Mouse (Mus musculus) CD4-positive helper T cell, adult 2 months (primary cell): Measurements from ENCODE around the gene Sorcs1.
A peak's percentile ranks its signal among the peaks of the same experiment; 100 is the strongest.

Experiments
- DNase-seq: peaks from one replicate; pipeline ENCODE4 v3.0.0-alpha.2; 2012; ENCODE audit warnings: low read depth, missing footprints, low spot score

Gene Sorcs1

DNA sequence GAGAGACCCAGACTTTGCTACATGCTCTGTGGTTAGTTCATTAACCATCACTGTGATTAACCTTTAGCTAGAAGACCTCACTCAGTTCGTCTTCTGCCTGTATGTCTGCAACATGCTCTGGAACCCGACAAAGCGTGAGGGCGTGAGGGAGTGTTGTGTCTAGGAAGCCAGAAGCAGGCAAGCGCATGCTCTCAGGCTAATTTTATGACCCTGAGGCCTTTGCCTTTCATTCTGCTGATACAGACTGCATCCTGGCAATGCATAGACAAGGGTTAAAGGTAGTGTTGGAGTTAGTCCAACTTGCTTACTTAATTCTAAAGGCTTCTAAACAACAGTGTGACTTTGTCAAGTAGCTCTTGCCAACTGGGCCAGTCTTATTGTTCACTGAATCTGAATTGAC is 458.0 kb downstream of the Sorcs1 start:
- no peak for DNase-seq

DNA sequence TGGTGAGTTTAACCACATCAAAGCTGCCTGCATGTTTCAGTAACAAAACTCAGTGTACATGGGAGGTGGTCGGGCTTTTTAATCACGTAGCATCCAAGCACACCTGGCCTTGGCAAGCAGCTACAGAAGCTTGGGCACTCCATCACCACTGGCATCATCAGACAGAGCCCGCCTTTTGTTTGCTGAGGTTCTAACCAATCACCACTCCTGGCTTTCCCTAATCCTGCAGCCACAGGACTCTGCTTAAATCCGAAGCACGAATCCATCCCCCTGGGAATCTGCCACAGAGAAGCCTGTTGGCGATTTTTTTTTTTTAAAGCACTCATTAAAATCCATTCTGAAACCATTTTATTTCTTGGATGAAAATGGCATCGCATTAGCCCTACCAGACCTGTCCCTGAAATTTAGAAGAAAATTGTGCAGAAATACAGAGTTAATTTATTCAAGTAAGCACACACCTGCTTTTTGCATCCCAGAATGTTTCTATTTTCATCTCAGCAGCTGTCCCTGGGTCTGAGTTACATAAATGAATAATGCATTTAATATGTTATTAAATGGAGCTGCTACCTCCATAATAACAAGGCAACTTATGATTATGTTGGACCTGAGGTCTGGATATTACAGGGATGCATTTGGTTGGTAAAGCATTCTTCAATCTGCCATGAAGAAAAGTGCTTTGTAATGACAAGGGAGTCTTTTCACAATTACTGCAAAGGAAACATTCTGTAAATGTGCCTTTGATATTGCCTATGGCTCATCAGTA is 463.8 kb downstream of the Sorcs1 start:
- DNase-seq, result no peak

DNA sequence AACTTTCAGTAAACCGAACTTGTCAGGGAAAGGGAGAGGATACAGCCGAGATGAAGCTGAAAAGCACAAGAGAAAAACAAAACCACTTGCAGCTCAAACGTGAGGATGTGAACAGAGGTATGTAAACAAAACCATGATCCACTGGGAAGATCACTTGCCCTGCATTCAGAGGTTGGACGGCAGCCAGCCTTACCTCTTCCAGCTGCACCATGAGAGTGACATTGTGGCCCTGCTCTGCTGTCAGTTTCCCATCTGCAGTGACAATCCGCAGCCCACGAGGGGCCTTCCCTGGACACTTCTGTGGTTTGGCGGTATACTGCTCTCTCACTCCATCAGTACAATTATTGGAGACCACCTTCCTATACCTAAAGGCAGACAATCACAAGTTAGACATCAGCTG is 468.0 kb downstream of the Sorcs1 start:
- no peak for DNase-seq

DNA sequence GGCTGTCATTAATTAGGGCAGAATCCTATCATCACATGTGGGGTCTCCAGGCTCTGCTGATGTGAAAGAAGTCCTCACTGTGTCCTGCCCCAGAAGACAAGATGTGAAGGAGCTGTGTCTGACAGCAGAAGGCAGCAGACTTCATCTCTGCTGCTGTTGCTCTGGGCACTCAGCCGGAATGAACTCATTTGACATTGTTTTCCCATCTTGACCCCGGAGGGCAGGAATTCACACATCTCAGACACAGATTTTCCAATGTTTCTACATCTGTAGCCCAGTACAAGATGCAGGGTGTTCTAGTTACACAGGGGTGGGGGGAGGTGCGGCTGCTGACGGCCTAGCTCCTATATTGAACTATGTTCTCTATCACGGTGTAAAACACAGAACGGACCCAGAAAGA is 474.1 kb downstream of the Sorcs1 start:
- no peak for DNase-seq

DNA sequence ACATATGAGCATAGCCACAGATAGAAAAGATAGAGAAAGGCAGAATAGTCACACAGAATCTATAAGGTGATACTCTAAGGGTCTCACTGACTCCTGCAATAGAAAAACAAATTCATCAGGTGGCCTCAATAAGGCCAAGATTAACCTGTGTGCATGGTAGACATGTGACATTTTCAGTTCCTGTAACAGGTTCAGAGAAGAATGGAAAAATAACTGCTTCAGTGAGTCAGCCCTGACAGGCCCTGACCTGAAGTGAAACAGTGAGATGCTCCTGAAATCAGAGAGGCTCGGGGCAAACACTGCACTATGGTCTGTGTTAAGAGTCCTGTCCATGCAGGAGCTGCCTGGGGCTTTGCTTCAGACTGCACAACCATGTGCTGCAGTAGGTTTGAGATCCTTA is 481.9 kb downstream of the Sorcs1 start:
- DNase-seq, result no peak

DNA sequence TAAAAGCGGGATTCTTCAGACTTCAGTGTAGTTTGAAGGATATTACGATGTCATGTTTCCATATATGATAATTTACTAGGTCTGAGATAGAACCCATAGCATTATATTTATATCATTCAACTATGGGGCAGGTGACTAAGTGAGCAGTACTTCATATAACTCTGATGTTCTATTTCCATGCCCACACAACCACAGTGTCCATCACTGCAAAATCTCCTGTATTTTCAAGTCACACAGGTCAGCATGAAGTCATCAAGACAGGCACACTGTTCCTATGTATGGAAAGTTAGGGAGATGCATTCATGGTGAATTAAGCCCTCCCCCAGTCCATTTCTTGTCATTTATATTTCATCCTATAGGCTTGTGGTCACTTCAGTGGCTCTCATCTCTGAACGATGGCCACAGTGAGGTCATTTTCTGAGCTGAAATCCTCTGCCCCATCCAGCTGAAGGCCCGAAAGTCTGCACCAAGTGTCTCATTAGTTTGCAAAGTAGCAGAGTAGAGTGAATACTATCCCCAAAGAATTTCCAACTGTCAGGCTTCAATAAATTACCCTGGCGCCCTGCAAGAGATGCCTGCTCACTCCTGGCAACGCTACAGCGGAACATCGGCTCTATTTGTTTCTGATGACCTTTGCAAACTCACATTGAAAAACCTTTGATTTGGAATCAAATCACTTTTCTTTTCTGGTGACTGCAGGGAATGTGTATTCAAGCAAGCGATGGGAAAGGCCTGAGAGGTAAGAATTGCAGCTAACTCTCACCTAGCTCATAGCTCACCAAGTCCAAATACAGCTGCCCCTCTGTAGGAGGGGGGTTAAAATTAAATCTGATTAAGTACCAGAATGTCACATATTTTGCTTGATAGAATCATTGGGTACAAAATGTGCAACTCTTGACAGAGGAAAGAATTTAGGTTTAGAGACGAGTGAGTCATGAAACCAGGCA is 492.4 kb downstream of the Sorcs1 start:
- no peak for DNase-seq

DNA sequence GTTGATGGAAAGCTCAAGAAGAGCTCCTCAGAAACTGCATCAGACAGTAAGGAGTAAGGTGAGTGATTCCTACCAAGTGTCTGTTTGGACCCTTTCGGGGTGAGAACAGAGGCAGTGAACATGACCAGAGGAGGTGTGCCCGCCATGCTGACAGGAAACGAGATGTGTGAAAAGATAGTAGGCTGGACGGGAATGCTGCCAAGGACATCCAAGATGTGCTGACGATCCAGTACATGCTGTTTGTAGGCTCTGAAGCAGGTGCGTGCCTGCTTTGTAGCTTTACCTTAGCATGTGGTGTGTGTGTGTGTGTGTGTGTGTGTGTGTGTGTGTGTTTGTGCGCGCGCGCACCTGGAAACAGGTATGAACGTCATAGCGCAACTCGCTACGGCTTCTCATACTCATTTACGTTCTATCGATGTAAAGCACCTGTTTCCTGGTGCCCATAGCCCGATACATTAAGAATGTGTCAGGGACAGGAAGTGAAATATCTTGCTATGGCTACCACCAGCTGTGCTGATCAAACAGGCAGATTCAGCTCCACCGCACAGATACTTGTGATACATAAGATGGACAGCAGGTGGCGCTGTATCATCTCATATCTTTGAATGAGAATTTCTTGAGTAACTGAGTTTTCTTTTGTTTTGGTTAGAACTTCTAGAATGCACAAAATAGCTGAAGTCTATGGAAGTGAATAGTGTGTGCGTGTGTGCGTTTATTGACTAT is 493.4 kb downstream of the Sorcs1 start:
- peak; percentile 2 for DNase-seq

DNA sequence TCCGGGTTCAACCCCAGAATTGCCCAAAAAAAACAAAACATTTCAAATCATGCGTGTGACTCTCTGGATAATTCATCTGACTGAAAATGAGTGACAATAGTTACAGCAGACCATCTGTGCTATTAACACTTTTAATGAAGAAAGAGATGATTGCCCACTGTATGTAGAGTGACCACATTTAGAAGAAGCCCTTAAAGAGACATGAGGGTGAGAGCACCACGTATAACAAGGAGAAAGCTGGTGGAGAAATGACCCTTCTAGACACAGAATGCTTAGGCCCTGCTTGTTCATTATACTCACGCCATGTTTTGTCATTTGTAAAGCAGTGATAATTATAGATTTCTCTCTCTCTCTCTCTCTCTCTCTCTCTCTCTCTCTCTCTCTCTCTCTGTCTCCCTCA is 499.6 kb downstream of the Sorcs1 start:
- no peak for DNase-seq

DNA sequence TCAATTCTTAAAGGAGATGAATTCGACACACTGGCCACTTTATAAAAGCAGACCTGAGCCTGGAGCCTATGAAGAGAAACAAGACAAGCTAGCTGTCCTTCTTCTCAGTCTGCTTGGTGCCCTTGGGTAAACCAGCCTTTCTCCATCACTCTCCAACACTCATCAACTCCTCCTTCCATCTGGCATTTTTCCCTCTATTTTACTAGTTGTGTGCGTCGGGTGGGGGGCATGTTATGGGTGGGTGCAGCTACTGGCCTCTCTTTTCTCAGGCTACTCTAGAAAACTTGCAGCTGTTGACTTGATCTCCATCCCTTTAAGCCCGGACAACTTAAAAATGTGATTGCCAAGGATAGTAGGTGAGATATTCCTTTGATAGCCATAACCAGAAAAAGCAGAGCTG is 500.3 kb downstream of the Sorcs1 start:
- no peak for DNase-seq

DNA sequence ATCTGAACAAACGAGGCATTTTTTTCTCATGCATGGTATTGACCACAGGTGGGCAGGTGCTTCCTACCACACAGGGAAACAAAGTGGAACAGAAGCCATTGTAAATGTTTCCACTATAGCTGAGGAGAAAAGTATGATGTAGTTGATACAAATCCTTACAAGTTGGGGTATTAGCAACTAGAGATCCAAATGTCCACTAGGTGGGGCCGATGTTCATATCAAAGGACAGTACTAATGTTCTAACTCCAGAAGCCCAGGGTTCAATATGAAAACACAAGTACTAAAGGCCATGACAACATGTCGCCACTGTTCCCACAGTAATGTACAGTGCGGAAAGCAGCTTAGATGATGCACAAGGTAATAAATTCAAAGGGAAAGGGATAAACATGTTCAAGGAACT is 506.6 kb downstream of the Sorcs1 start:
- no peak for DNase-seq

DNA sequence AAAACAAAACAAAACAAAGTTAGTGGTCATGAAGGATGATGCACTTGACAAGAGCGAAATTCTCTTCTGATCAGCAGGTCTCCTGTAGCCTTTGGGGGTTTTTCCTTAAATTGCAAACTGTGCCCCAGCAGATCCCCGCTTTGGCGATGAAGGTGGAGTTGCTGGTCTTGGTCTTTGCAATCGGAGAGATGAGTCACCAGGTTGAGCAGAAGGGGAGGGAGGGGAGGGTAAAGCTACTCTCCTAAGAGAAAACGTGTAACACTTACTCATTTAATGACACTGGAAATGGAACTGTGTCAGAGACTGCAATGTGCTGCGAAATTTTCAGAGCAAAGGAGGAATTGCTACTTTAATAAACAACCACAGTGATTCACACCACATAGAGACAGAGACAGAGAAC is 527.3 kb downstream of the Sorcs1 start:
- no peak for DNase-seq

DNA sequence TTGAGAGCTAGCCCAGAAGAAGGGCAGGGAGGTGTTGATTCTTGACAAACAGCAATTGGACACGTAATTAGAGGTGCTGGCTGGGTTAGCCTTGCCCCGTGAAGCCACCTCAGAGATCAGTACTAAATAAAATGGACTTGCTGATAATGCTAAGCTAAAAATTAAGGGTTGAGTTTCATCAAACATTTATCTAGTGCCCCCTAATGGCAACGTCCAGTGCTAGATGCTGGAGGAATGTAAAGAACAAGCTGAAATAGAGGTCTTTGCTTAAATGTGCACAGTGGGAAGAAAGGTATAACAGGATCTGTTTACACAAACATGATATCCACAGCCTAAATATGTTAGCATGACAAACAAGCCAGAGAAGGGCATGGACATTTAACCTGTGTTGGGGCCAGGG is 532.5 kb downstream of the Sorcs1 start:
- no peak for DNase-seq

DNA sequence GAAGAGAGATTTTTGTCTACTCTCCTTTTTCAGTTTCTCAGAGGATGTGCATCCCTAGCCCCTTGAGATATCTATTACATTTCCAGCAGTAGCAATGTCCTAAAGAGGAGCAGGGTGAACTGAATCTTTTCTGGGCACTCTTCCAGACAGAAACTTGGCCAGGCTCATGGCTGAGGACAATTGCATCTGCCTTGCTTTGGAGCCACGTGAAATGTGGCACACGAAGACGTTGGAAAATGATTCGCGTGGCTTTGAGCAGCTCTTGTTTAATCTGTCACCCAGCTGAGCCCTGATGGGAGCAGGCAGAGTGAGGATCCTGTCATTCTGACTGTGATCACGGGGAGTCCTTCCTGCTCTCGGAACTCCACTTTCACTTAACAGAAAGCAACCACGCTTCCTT is 536.6 kb downstream of the Sorcs1 start:
- no peak for DNase-seq

DNA sequence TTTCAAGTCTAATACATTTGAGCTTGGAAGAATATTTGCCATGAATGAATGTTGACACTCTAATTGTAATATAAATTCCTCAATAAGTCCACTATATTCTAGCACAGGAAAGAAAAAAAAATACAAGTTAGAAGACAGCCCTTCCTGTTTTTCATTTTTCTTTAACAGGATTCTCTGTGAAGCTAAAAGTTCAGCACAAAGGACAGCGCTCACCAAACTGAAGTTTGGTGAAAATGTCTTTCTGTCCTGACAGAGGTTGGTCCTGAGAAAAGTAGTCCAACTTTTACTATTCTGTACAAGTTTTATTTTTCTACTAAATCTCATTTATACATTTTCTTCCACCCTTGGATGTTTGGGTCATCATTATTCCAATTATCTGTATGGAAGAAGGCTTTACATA is 543.8 kb downstream of the Sorcs1 start:
- DNase-seq, result no peak

DNA sequence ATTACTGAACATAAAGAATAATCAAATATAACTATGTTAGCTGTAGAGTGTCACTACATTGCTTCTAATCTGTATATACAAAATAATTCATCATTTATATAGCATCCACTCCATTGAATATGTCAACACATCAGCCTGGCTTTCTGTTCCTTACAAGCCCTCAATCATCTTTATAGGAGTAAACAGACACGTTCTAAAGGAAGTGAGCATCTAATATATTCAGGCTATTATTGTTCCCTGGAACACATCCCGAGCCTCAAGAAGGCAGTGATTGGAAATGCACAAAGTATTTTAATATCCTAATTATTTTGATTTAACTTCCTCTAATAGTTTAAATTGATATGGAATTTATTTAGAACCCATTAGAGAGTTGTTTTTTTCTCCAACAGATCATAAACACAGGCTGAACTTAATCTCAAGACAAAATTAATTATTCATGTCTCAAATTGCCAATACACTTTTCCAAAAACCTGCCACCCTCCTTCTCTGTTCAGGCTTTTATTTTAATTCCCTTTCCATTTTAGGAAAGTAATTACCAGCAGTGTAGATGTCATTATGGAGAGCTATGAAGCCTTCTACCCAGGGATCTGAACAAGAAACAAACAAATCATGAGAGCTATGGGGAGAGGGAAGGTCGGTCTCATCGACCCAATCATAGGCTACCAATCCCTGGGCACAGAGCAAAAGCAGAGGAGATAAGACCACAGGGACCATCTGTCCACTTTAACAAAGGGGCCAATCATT is 572.4 kb downstream of the Sorcs1 start:
- DNase-seq, result no peak
